Mouse (Mus musculus): ENCODE measurements around the gene Gm10645. TPM values are rescaled to one million over a fixed set of nuclear protein-coding genes. Genes with fewer than 3 reads are reported as not detected.

Gene Gm10645
- polyA plus RNA-seq, 2 experiments = 0.09 to 0.15 TPM

GRCm38 (mm10) chr8:83158971-83159370, 7.0 kb downstream of the Gm10645 start:
- TF ChIP-seq CTCF (IDR thresholded peaks at IDR 0.05; ENCODE audit: low read depth) = no peak
- no peak overlapping the region for H3K27ac ChIP-seq
- ATAC-seq (ENCODE audit: insufficient read depth) (no peak), DNase-seq (ENCODE audit: low read depth in 3 of 3, low spot score in 3 of 3) (no peak)
- H3K4me1 ChIP-seq (replicated peaks; ENCODE audit: control insufficient read depth in 2 of 2, insufficient read depth in 2 of 2, low read length in 1 of 2) = no peaks in the 10 kb centered on the region
- H3K36me3 ChIP-seq (replicated peaks; ENCODE audit: control insufficient read depth, insufficient read depth, low read depth) = no peaks in the 10 kb centered on the region
- H3K9me3 ChIP-seq (ENCODE audit: control insufficient read depth, low read length) = no peaks in the 10 kb centered on the region
- H3K27me3 ChIP-seq (ENCODE audit: control insufficient read depth, insufficient read depth, low read length) = no peaks in the 10 kb centered on the region; the same call in 1 of the 2 replicates
- no peak overlapping the region for H3K4me2 ChIP-seq (ENCODE audit: low read depth)
- H3K9ac ChIP-seq (replicated peaks) = no peak overlapping the region
- 18% methylated on average over 3 of the region's 3 CpGs for WGBS (ENCODE audit: insufficient replicate concordance)
- H3K4me3 ChIP-seq (ENCODE audit: insufficient read depth in 1 of 2, low read depth in 2 of 2, low read length in 2 of 2) = no peak overlapping the region

GRCm38 (mm10) chr8:83155110-83155509, 10.9 kb downstream of the Gm10645 start:
- H3K4me2 ChIP-seq (ENCODE audit: low read depth) = no peak overlapping the region
- DNase-seq (ENCODE audit: low read depth in 3 of 3, low spot score in 3 of 3) (no peak), ATAC-seq (ENCODE audit: insufficient read depth) (no peak)
- TF ChIP-seq EP300 (IDR thresholded peaks at IDR 0.05; ENCODE audit: low read depth) (no peak), CTCF (IDR thresholded peaks at IDR 0.05; ENCODE audit: low read depth) (no peak)
- WGBS (ENCODE audit: insufficient replicate concordance) = 31% methylated on average over 4 of the region's 4 CpGs
- no peak overlapping the region for H3K27ac ChIP-seq
- H3K4me1 ChIP-seq (replicated peaks; ENCODE audit: control insufficient read depth in 2 of 2, insufficient read depth in 2 of 2, low read length in 1 of 2) = peaks cover 0 to 3% of the 10 kb centered on the region in 2 experiments; a peak in 1 of 4 replicates
- H3K4me3 ChIP-seq (ENCODE audit: insufficient read depth in 1 of 2, low read depth in 2 of 2, low read length in 2 of 2) = no peak overlapping the region
- no peaks in the 10 kb centered on the region for H3K36me3 ChIP-seq (replicated peaks; ENCODE audit: control insufficient read depth, insufficient read depth, low read depth)
- no peaks in the 10 kb centered on the region for H3K9me3 ChIP-seq (ENCODE audit: control insufficient read depth, low read length)
- no peak overlapping the region for H3K9ac ChIP-seq (replicated peaks)
- H3K27me3 ChIP-seq (ENCODE audit: control insufficient read depth, insufficient read depth, low read length) = no peaks in the 10 kb centered on the region

GRCm38 (mm10) chr8:83152470-83152869, 13.5 kb downstream of the Gm10645 start:
- no peak overlapping the region for H3K4me3 ChIP-seq (ENCODE audit: insufficient read depth in 1 of 2, low read depth in 2 of 2, low read length in 2 of 2)
- ATAC-seq (ENCODE audit: insufficient read depth) (no peak), DNase-seq (ENCODE audit: low read depth in 3 of 3, low spot score in 3 of 3) (no peak)
- no peaks in the 10 kb centered on the region for H3K27me3 ChIP-seq (ENCODE audit: control insufficient read depth, insufficient read depth, low read length)
- TF ChIP-seq EP300 (IDR thresholded peaks at IDR 0.05; ENCODE audit: low read depth) = no peak
- no peak overlapping the region for H3K9ac ChIP-seq (replicated peaks)
- H3K9me3 ChIP-seq (ENCODE audit: control insufficient read depth, low read length) = no peaks in the 10 kb centered on the region
- peaks cover 0 to 3% of the 10 kb centered on the region in 2 experiments; a peak in 1 of 4 replicates for H3K4me1 ChIP-seq (replicated peaks; ENCODE audit: control insufficient read depth in 2 of 2, insufficient read depth in 2 of 2, low read length in 1 of 2)
- no peak overlapping the region for H3K27ac ChIP-seq
- WGBS (ENCODE audit: insufficient replicate concordance) = 24% methylated on average over 4 of the region's 4 CpGs
- H3K4me2 ChIP-seq (ENCODE audit: low read depth) = no peak overlapping the region
- no peaks in the 10 kb centered on the region for H3K36me3 ChIP-seq (replicated peaks; ENCODE audit: control insufficient read depth, insufficient read depth, low read depth)

GRCm38 (mm10) chr8:83152055-83152454, 13.9 kb downstream of the Gm10645 start:
- 57% methylated on average over 1 of the region's 2 CpGs for WGBS (ENCODE audit: insufficient replicate concordance)
- DNase-seq (ENCODE audit: low read depth in 3 of 3, low spot score in 3 of 3) = no peak
- H3K27ac ChIP-seq = no peak overlapping the region
- H3K9me3 ChIP-seq (ENCODE audit: control insufficient read depth, low read length) = no peaks in the 10 kb centered on the region
- no peak overlapping the region for H3K4me3 ChIP-seq (ENCODE audit: insufficient read depth in 1 of 2, low read depth in 2 of 2, low read length in 2 of 2)
- peaks cover 0 to 3% of the 10 kb centered on the region in 2 experiments; a peak in 1 of 4 replicates for H3K4me1 ChIP-seq (replicated peaks; ENCODE audit: control insufficient read depth in 2 of 2, insufficient read depth in 2 of 2, low read length in 1 of 2)
- TF ChIP-seq CTCF (IDR thresholded peaks at IDR 0.05; ENCODE audit: low read depth) = no peak
- TF ChIP-seq EP300 (IDR thresholded peaks at IDR 0.05; ENCODE audit: low read depth) = no peak
- no peak overlapping the region for H3K4me2 ChIP-seq (ENCODE audit: low read depth)
- ATAC-seq (ENCODE audit: insufficient read depth) = no peak
- no peak overlapping the region for H3K9ac ChIP-seq (replicated peaks)
- H3K27me3 ChIP-seq (ENCODE audit: control insufficient read depth, insufficient read depth, low read length) = no peaks in the 10 kb centered on the region
- no peaks in the 10 kb centered on the region for H3K36me3 ChIP-seq (replicated peaks; ENCODE audit: control insufficient read depth, insufficient read depth, low read depth)

- ATAC-seq (ENCODE audit: insufficient read depth) (no peak), DNase-seq (ENCODE audit: low read depth in 3 of 3, low spot score in 3 of 3) (no peak)
- WGBS (ENCODE audit: insufficient replicate concordance) = 71% methylated on average over 6 of the region's 6 CpGs
- no peak overlapping the region for H3K4me2 ChIP-seq (ENCODE audit: low read depth)
- no peak overlapping the region for H3K4me3 ChIP-seq (ENCODE audit: insufficient read depth in 1 of 2, low read depth in 2 of 2, low read length in 2 of 2)
- no peaks in the 10 kb centered on the region for H3K27me3 ChIP-seq (ENCODE audit: control insufficient read depth, insufficient read depth, low read length)
- TF ChIP-seq EP300 (IDR thresholded peaks at IDR 0.05; ENCODE audit: low read depth) (no peak), CTCF (IDR thresholded peaks at IDR 0.05; ENCODE audit: low read depth) (no peak)
- no peaks in the 10 kb centered on the region for H3K36me3 ChIP-seq (replicated peaks; ENCODE audit: control insufficient read depth, insufficient read depth, low read depth)
- no peaks in the 10 kb centered on the region for H3K9me3 ChIP-seq (ENCODE audit: control insufficient read depth, low read length)
- H3K9ac ChIP-seq (replicated peaks) = no peak overlapping the region
- H3K27ac ChIP-seq = no peak overlapping the region
- peaks cover 0 to 3% of the 10 kb centered on the region in 2 experiments; a peak in 1 of 4 replicates for H3K4me1 ChIP-seq (replicated peaks; ENCODE audit: control insufficient read depth in 2 of 2, insufficient read depth in 2 of 2, low read length in 1 of 2)
Measured at GRCm38 (mm10) chr8:83149124-83149523, 16.8 kb downstream of the Gm10645 start.

Data from liver, embryonic 14.5 days (tissue).